Mouse (Mus musculus) layer of hippocampus, postnatal 25 days (tissue): ENCODE measurements around the gene Gapt. TPM values are rescaled to one million over a fixed set of nuclear protein-coding genes. Genes with fewer than 3 reads are reported as not detected.
A peak's percentile ranks its signal among the peaks of the same experiment; 100 is the strongest.
"Not testable (repeated sequence)": the region's sequence is repeated elsewhere in the genome, so short reads cannot be mapped to it uniquely, and the experiment has no call there.

Experiments used
- DNase-seq, 2 experiments: peaks; one replicate each; pipeline ENCODE4 v3.0.0; 2022; ENCODE audit warnings: mixed read lengths in 2 of 2, low spot score in 1 of 2; ENCODE audit errors: extremely low spot score in 1 of 2
- total RNA-seq, 2 experiments: library from RNA; stranded (reverse); gene quantifications; 2 replicates each; pipeline ENCODE4 v1.2.3; 2021

Gene Gapt
- total RNA-seq: not detected

DNA sequence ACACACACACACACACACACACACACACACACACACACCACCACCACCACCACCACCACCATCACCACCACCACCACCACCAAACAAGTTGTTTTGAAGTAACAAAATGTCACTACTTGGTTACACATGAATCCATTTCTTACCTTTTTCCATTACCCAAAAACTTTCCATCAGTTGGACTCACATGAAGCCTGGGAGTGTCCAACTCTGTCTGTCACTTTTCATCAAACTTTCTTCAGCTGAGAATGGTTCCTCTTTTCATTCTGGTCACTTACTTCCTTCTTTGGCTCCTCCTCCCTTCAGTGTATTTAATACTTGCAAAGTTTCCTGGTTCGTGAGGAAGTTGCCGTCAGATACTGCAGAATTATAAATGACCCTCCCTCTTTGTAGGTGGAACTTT lies at the start of gene Gapt:
Gene Gapt (minus strand): TSS at position 259 of the 400 bp plus-strand sequence.
- no peak for DNase-seq

DNA sequence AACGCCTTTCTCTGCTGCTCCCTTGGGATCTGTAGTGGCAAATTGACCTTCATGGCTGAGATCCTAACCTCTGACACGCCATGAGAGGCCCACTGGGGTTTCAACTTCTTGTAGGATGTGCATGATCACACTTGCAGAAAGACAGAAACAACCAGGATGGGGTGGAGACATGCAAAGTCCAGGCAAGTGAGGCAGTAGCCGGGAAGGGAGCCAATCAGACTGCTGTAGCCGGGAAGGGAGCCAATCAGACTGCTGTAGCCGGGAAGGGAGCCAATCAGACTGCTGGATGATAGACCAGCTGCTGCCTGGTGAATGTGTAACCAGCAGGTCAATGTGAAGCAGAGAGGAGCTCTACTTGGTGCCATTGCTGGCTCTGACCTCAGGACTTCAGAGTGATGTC lies 49.2 kb upstream of the Gapt start:
- DNase-seq: no peak

DNA sequence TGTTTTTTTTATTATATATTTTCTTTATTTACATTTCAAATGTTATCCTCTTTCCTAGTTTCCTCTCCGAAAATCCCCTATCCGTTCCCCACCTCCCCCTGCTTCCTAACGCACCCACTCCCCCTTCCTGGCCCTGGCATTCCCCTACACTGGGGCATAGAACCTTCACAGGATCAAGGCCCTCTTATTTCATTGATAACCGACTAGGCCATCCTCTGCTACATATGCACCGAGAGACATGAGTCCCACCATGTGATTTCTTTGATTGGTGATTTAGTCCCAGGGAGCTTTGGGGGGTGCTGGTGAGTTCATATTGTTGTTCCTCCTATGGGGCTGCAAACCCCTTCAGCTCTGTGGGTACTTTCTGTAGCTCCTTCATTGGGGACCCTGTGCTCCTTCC lies 47.7 kb upstream of the Gapt start:
- DNase-seq: not testable (repeated sequence)

DNA sequence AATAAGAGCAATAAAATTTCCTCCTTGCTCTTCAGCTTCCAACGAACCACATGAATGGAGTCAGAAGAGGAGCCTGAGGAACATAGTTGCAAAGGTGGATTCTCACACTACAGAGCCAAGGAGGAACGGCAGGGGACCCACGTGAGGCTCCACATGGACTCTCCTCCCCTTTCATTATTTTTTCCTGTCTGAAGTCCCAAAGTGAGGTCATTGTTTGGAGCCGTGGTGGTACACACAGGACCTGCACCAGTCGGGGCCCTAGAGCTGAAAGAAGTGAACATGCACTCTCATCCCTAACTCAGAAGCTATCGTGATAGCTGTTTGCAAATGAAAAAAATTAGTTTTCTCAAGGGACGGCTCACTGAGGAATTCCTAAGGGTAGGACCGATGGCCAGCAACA lies 47.1 kb upstream of the Gapt start:
- DNase-seq: no peak

DNA sequence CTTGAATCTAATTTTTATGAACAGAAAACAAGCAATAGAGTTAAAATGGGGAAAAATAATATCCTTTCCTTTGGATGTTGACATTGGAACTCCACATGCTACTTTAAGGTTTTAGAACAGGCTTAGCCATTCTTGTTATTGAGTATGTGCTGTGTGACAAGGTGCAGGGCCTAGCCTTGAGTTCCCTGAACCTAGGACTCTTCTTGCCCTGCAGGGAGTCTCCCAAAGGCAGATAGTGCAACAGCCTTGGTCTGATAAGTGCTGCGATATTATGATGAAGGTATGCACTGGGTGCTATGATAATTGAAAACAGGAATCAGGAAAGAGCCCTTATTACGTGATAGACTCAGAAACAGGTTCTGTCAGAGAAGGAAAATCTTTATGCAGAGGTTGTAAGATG lies 44.9 kb upstream of the Gapt start:
- DNase-seq: no peak

DNA sequence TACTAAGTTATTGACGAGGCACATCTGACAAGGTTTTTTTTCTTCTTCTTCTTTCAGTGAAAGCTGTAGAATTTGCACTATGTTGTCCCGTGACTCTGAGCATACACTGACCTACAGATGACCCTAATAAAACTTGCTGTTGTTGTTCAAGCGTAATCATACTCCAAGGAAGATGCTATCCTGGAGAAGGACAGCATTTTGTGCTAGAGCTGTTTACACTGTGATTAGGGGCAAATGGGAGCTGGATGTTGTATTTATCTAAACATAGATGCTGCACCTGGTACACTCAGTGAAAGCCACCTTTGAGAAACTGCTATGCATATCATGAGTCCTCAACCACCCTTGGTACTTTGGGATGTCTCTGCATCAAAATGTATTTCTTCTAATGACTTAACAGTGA lies 44.4 kb upstream of the Gapt start:
- no peak for DNase-seq

DNA sequence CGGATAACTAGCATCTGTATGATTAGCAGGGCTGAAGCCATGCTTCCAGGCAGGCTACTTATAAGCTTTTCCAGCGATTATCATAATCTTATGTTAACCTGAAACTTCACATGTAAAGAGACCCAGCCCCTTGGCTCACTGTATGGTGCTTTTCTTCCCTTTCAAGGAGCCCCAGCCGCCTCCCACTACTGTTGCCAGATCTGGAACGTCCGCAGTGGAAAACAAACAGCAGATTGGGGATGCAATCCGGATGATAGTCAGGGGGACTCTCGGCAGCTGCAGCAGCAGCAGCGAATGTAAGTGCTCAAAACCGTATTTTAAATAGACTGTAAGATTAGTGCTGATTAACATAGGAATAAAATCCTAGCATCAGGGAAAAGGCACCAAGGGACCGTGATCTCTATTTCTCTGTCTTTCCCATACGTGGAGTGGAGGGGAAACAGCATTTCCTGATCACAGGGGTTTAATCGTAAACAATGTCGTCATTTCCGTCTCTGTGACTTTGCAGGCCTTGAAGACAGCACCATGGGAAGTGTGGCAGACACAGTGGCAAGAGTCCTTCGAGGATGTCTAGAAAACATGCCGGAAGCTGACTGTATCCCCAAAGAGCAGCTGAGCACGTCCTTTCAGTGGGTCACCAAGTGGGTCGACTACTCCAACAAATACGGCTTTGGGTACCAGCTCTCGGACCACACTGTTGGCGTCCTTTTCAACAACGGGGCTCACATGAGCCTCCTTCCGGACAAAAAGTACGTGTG lies 41.7 kb upstream of the Gapt start:
- DNase-seq: peak in 1 of 2 experiments; percentile 27

DNA sequence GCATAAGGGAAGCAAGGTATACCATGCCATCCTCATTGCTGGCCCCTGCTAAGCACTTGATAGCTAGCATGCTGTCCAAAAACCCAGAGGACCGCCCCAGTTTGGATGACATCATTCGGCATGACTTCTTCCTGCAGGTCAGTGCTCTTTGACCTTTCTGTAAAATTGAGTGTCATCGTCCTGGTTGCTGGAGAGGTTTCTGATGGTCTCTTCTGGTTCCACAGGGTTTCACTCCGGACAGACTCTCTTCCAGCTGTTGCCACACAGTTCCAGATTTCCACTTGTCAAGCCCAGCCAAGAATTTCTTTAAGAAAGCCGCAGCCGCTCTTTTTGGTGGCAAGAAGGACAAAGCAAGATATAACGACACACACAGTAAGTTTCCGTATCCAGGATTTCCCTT lies 40.8 kb upstream of the Gapt start:
- no peak for DNase-seq

DNA sequence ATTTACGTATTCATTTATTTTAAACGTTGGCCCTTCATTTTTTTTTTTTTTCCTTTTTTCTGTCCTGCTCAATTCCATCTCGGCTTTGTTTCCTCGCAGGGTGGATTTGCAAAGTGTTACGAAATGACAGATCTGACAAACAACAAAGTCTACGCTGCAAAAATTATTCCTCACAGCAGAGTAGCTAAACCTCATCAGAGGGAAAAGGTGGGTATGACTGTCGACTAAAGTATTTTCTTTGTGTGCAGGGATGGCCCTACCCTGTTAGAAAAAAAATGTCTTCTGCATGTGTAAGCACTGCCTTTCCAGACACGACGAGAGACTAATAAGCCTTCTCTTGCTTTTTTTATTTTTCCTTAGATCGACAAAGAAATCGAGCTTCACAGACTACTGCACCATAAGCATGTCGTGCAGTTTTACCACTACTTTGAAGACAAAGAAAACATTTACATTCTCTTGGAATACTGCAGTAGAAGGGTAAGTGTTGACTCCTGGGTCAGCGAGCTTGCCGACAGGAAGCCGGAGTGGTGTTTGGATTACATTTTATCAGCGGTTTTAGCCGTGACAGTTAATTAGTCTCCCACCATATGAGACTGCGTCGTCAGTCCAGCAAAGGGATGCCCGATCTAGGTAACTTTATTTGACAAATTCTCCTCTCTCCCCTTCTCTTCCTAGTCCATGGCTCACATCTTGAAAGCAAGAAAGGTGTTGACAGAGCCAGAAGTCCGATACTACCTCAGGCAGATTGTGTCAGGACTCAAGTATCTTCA lies 39.1 kb upstream of the Gapt start:
- no peak for DNase-seq

DNA sequence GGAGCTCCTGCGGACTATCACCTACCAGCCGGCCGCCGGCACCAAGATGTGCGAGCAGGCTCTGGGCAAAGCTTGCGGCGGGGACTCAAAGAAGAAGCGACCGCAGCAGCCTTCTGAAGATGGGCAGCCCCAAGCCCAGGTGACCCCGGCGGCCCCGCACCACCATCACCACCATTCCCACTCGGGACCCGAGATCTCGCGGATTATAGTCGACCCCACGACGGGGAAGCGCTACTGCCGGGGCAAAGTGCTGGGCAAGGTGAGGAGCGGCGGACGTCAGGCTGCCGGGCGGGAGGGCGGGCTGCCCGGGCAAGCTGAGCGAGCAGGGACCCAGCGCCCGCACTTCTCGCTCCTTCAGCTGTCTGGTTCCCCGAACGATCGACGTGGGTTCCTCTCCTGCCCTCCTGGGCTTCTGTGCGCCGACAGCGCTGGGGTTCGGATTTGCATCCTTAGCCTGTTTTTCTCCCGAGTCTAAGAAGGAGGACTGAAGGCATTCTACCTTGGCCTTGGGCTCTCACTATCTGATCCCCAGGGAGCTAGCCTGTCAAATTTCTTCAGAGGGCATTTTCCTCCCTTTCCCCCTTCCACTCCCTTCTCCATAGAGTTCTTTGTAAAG lies 38.3 kb upstream of the Gapt start:
- DNase-seq: no peak

DNA sequence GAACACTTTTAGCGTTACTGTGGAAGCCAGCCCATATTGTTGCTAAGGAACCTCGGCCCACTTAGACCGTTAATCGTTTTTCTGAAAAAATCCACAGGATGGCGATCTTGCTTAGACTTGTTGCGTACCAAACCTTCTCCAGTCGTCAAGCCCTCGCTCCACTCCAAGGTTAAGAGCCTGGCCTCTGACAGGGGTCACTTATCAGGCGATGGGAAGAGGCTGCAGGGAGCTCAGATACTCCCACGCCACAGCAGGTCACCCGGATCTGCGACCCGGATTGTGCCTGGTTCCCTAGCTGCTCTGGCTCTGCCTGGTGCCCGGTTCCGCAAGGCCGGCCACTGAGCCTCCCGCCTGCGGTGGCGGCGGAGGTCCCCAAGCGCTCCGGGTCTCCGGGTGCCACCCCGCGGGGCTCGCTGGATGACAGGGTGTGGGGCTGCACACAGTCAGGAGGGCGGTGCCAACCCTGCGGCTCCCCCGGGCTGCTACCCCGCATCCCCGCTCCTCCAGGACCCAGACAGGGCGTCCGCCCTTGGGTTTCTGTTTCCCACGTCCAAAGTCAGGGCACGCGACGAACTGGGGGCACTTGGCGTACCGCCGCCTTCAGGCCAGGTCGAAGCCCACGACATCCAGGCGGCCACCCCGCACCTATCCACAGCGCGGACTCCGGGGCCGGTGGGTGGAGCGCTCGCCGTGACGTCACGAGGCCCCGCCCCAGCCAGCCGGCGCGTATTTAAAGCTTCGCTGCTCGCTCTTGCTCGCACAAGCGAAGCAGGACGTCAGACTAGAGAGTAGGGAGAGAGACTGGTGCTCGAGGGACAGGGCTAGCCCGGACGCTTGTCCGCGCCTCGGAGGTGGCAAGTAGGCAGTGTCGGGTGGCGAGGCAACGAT lies 37.5 kb upstream of the Gapt start, which contains the start of gene Plk2:
Gene Plk2 (plus strand): TSS at position 756 of the 888 bp plus-strand sequence.
- peak; percentile 96 to 99 for DNase-seq

DNA sequence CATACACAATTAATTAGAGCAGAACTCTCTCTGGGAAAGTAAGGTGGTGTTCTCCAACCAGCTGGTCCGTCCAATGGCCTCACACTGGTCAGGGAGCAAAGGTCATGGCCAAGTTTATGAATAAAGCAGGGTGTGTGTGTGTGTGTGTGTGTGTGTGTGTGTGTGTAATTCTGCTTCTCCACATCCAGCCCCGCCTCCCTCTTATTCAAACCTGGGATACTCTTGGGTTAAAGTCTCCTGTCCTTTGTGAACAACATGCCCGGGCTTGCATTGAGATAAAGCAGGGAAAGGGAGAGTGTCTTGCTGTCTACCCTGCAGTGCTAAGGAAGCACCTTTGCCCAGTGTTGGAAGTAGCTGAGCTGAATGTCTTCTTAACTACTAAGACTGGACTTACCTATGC lies 35.6 kb upstream of the Gapt start:
- no peak for DNase-seq

DNA sequence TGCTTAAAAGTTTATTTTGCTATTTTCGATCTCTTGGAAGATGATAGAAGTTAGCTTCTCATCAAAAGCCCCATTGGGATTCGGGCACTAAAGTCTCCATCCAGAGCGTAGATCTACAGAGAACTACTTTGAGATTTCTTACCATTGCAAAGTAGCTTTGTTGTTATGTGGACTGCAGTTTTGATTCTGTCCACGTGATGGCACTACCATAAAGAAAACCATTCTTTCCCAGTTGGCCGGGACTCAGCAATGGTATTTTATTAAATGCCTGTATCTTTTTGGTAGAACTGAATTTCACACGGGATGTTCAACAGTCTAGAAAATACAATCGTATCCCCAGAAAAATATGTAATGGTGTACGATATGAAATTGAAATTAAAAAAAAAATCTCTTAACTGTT lies 35.2 kb upstream of the Gapt start:
- DNase-seq: peak; percentile 41 to 84

DNA sequence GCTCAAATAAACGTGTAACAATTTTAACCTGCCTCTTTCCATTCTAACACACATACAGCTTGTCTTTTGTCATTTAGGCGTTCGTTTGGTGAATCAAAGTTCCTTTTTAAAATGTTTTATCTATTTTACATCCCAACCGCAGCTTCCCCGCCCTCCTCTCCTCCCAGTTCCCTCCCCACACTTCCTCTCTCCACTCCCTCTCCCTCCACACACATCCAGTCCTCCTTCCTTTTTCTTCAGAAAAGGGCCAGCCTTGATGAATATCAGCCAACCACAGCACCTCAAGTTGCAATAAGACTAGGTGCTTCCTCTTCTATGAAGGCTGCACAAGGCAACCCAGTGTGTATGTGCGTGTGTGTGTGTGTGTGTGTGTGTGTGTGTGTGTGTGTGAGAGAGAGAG lies 27.5 kb upstream of the Gapt start:
- DNase-seq: no peak

DNA sequence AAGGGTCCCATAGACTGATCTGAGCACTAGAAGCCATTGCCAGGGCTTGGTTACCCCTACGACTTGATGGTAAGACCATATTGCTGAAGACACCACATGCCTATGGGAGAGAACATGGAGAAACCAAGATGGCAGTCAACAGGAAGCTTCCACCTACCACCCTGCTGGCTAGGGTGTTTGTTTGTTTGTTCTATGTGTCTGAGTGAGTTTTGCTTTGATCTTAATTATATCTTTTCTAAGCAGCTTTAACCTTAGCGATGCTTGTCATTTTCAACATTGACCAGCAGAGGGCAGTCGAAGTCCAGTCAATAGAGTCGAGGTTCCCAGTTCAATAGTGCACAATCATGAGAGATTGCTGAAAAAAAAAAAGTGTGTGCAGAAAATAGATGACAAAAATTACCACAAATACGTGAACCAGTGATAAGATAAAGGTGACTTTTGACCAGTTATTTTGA lies 25.5 kb upstream of the Gapt start:
- peak in 1 of 2 experiments; percentile 53 for DNase-seq

DNA sequence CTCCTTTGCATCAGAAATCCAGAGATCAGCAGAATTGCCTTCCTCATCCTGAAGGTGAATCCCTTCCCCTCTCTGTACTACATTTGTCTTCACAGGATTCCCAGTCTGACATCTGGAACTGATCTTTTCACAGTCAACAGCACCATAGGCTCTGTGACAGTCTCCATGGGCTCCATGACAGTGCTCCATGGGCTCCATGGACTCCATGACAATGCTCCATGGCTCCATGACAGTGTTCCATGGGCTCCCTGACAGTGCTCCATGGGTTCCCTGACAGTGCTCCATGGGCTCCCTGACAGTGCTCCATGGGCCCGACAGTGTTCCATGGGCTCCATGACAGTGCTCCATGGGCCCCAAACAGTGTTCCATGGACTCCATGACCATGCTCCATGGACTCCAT lies 12.7 kb upstream of the Gapt start:
- no peak for DNase-seq

DNA sequence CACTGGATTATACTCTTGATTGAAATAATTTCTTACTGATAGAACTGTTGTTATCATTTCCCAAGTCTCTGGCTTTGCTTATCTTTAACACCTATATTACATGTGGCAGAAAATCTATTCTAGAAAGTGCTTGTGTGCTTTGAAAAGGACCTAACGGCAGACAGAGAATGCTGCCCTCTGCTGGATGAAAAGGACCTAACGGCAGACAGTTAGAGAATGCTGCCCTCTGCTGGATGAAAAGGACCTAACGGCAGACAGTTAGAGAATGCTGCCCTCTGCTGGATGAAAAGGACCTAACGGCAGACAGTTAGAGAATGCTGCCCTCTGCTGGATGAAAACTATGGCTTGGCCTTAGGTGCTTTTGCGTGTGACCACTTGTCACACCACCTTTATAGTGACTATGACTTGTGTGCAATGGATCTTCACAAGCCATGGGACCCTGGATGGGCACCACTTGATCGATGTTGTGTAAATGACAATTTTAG lies 11.6 kb upstream of the Gapt start:
- peak; percentile 58 to 63 for DNase-seq

DNA sequence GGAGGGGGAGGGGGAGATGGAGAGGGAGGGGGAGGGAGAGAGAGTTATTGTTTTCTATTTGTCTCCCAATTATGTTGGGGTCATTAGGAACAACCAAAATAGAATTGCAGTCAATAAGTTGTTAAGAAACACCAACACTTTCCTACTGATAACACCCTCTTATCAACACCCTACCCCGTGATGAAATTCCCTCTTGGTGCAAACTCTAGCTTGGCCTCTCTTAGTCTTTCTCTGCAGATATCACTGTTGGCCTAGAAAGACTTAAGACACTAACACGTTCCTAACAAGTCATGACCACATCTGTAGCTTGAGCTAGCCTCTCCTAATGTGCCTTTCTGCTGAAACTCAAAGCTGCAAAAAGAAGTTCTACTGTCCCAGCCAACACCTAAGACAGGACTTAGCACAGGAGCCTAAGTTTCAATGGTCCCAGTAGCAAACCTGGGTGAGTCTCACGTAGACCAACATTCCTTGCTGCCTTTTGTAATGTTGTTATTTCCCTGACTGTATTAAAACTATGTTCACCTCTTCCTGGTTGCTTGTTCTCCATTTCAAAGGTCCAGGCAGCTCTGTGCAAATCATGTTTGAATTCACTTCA lies 11.1 kb upstream of the Gapt start:
- no peak for DNase-seq

DNA sequence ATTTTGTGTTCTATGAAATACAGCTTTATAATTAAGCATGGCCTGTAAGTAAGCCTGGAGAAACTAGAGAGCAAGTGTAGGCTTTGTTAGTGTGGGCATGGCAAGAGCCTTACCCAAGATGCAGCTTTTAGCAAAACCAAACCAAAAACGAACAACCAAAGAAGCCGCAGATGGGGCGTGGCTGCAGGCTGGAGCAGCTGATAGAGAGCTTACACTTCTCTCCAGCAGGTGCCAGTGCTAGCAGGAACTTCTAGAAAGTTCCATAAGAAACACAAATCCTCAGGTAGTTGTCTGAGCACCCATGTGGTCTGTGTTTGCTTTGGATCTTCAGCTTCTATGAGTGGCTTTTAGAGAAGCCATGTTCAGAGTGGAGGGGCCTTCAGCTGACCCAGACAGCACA lies 9.5 kb upstream of the Gapt start:
- no peak for DNase-seq

DNA sequence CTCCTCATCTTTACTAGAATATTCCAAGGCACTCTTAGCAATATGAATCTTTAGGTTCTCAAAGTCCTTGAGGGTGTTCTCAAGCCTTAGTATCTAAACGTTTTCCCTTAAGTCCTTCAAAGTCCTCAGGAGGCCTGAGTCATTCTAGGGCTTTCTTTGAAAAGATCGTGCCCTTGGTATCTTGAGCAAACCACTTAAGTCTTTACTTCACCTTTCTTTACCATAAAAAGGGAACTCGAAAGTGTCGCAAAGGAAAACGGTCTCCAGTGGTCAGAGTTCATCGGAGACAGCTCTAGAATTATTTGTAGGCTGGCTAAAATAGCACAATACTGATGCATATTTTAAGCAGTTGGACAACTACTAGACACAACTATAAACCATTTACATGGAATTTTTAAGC lies 6.7 kb upstream of the Gapt start:
- DNase-seq: no peak
